Mouse (Mus musculus) liver, postnatal 0 days (tissue): ENCODE data around the gene Vnn3. TPM values are rescaled to one million over a fixed set of nuclear protein-coding genes. Genes with fewer than 3 reads are reported as not detected.
A peak's percentile ranks its signal among the peaks of the same experiment; 100 is the strongest.

Experiments used
- ATAC-seq: fragments of 200-750 bp; cut with Nextera tagmentation; 2 replicates; pipeline ENCODE4 v1.8.0; 2017; ENCODE audit warnings: mild to moderate bottlenecking, moderate library complexity
- DNase-seq: peaks from one replicate; pipeline ENCODE4 v3.0.0-alpha.2; 2016
- H3K27ac ChIP-seq: fragments of 300-500 bp; sonication (generic); 2 replicates; pipeline ENCODE4 v1.5.1; 2014; ENCODE audit warnings: antibody characterized with exemption, moderate library complexity, mild to moderate bottlenecking, low read depth
- H3K27me3 ChIP-seq: fragments of 300-500 bp; sonication (generic); 2 replicates; pipeline ENCODE4 v1.6.1; 2014; ENCODE audit warnings: low read length, control low read depth, mixed read lengths; ENCODE audit not compliant: insufficient read depth
- H3K36me3 ChIP-seq: fragments of 300-500 bp; sonication (generic); replicated peaks from 2 replicates; pipeline ENCODE4 v1.6.1; 2014; ENCODE audit warnings: mild to moderate bottlenecking, control low read depth, low read length, moderate library complexity, mixed read lengths; ENCODE audit not compliant: insufficient read depth
- H3K4me1 ChIP-seq: fragments of 300-500 bp; sonication (generic); 2 replicates; pipeline ENCODE4 v1.6.1; 2014; ENCODE audit warnings: antibody characterized with exemption, mild to moderate bottlenecking, control low read depth; ENCODE audit not compliant: insufficient read depth
- H3K4me2 ChIP-seq: fragments of 300-500 bp; sonication (generic); 2 replicates; pipeline ENCODE4 v1.6.1; 2014; ENCODE audit warnings: low read depth, mild to moderate bottlenecking, low read length, moderate library complexity, mixed read lengths
- H3K4me3 ChIP-seq: fragments of 300-500 bp; sonication (generic); 2 replicates; pipeline ENCODE4 v1.5.1; 2014; ENCODE audit warnings: low read depth, low read length
- H3K9ac ChIP-seq: fragments of 300-500 bp; sonication (generic); replicated peaks from 2 replicates; pipeline ENCODE4 v1.6.1; 2014; ENCODE audit warnings: mild to moderate bottlenecking, moderate library complexity
- H3K9me3 ChIP-seq: fragments of 300-500 bp; sonication (generic); 2 replicates; pipeline ENCODE4 v1.6.1; 2016; ENCODE audit warnings: mild to moderate bottlenecking, control low read depth, low read length, mixed read lengths
- CTCF ChIP-seq: sonication (generic); IDR thresholded peaks from 2 replicates; pipeline ENCODE4 v1.5.1; 2016; ENCODE audit warnings: antibody characterized with exemption, low read depth
- EP300 ChIP-seq: IDR thresholded peaks from 2 replicates; pipeline ENCODE4 v1.6.1; 2016; ENCODE audit warnings: antibody characterized with exemption, low read depth, mild to moderate bottlenecking
- WGBS: fragments of 180-500 bp; shearing (Covaris S2); extraction: QIAGEN DNeasy Blood & Tissue Kit; methylation state at CpG from one replicate; pipeline ENCODE4 v1.1.7; 2014; ENCODE audit not compliant: insufficient replicate concordance; 5-methylcytosine and 5-hydroxymethylcytosine counted together
- polyA plus RNA-seq: library from polyadenylated mRNA; unstranded; fragments of >200 nt; fragmentation: Nextera tagmentation; extraction: Ambion mirVana; gene quantifications from 2 replicates; pipeline ENCODE4 v1.2.1, GENCODE M21; 2015

The Vnn3 gene
- 129 and 137 TPM in 2 replicates for polyA plus RNA-seq

DNA sequence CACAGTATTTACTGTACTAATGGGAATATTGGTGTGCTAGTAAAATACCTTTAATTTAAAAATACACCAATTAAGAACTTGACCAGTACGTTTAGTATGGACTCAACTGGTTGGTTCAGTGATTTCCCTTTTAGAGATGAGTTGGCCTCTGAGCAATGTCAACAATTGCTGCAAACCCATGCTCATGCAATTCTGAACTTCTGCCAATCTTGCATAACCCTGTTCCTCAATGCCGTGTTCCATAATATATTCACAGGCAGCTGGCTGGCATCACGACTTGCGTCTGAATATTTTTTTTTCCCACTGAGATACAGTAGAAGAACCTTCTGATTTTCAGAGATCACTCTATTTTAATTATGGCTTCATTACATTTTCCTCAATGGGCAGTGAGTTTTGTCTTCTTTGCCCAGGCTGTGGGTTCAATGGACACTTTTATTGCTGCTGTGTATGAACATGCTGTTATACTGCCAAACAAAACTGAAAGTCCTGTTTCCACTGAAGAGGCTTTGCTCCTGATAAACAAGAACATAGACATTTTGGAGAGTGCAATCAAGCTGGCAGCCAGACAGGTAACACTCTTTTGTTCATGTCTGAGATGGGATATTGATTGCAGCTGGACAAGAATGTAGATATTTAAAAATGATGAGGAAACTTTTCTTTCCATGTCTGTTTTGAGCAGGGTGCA is at the start of gene Vnn3:
Gene Vnn3 (plus strand): TSS at position 235 of the 685 bp plus-strand sequence.
- H3K4me3 ChIP-seq = peak within 1 kb of the TSS; percentile 40
- H3K27ac ChIP-seq = peak within 1 kb of the TSS; percentile 83
- no peaks in the 10 kb centered on the region for H3K27me3 ChIP-seq
- peak within 1 kb of the TSS; percentile 62 for H3K4me2 ChIP-seq
- no peak for TF ChIP-seq CTCF
- TF ChIP-seq EP300 = peak; percentile 60
- H3K9me3 ChIP-seq = no peaks in the 10 kb centered on the region
- WGBS = 37% methylated on average over 4 of the region's 4 CpGs
- peak; percentile 39 for DNase-seq
- no peaks in the 10 kb centered on the region for H3K36me3 ChIP-seq
- ATAC-seq = peak; percentile 90
- peak within 1 kb of the TSS; percentile 57 for H3K9ac ChIP-seq
- 0 out of 2 replicates have a peak, but pooled peaks cover 4% of the 10 kb centered on the region for H3K4me1 ChIP-seq

DNA sequence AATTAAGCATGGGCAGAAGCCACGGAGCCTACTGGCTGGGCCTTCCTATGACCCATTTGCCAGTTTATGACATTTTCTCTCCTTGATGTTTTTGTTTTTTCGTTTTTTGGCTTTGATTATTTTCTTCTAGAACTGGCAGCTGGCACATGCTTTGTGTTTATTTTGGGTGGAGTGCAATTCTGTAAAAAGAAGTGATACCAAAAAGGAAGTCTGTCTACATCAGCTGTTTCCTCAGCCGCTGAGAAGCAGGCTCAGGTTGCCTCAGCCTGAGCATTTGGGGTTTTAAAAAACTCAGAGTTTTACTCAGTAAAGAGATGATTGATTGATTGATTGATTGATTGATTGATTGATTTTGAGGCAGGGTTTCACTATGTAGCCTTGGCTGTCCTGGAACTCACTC is 48.4 kb upstream of the Vnn3 start:
- TF ChIP-seq CTCF (no peak), EP300 (no peak)
- DNase-seq (no peak), ATAC-seq (no peak)
- Histone ChIP-seq H3K9ac (no peak overlapping the region), H3K36me3 (0 out of 2 replicates have a peak, but pooled peaks cover 2% of the 10 kb centered on the region), H3K27ac (no peak overlapping the region), H3K4me2 (no peak overlapping the region), H3K4me1 (0 out of 2 replicates have a peak, but pooled peaks cover 2% of the 10 kb centered on the region), H3K9me3 (no peaks in the 10 kb centered on the region), H3K4me3 (no peak overlapping the region), H3K27me3 (no peaks in the 10 kb centered on the region)
- WGBS = 32% methylated on average over 3 of the region's 3 CpGs

DNA sequence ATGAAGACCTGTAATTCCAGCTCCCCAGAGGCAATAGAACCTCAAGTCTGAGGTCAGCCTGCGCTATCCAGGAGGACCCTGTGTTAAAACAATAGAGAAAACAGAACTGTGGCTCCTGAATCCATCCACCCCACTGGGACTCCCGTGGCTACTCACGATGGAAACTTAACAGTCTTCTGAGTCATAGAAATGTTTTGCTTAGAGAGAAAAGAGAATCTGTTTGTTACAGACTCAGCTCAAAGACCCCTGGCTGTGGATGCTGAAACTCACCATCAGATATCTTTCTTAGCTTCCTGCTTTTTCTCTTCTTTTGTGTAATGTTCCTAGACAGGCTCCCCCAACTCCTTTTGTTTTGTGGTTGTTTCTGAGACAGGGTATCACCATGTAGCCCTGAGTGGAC is 46.6 kb upstream of the Vnn3 start:
- Histone ChIP-seq H3K9ac (no peak overlapping the region), H3K27ac (no peak overlapping the region), H3K4me3 (no peak overlapping the region), H3K9me3 (no peaks in the 10 kb centered on the region), H3K36me3 (0 out of 2 replicates have a peak, but pooled peaks cover 2% of the 10 kb centered on the region), H3K4me2 (no peak overlapping the region), H3K4me1 (0 out of 2 replicates have a peak, but pooled peaks cover 2% of the 10 kb centered on the region), H3K27me3 (no peaks in the 10 kb centered on the region)
- no peak for TF ChIP-seq CTCF
- TF ChIP-seq EP300 = no peak
- 85% methylated on average over 3 of the region's 3 CpGs for WGBS
- DNase-seq (no peak), ATAC-seq (no peak)

DNA sequence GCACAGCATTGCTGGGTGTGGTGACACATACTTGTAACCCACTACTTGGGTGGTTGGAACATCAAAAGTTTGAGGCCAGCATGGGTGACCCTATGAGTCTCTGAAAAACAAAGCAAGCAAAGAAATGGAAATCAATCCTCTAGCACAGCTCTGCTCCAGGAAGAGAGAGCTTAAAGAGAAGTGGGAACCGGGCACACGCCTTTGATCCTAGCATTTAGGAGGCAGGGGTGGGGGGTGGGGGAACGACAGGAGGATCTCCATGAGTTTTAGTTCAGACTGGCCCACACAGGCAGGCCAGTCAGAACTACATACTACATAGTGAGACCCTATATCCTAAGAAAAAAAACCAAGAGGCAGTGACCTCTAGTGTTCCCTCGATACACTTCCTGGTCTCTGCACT is 45.1 kb upstream of the Vnn3 start:
- Histone ChIP-seq H3K9me3 (no peaks in the 10 kb centered on the region), H3K27ac (no peak overlapping the region), H3K4me3 (no peak overlapping the region), H3K9ac (no peak overlapping the region), H3K4me1 (no peaks in the 10 kb centered on the region), H3K27me3 (no peaks in the 10 kb centered on the region), H3K36me3 (0 out of 2 replicates have a peak, but pooled peaks cover 2% of the 10 kb centered on the region), H3K4me2 (no peak overlapping the region)
- TF ChIP-seq CTCF (no peak), EP300 (no peak)
- ATAC-seq (no peak), DNase-seq (no peak)
- 65% methylated on average over 4 of the region's 4 CpGs for WGBS

- TF ChIP-seq CTCF (peak; percentile 84), EP300 (no peak)
- H3K9ac ChIP-seq = no peak overlapping the region
- no peaks in the 10 kb centered on the region for H3K9me3 ChIP-seq
- H3K4me1 ChIP-seq = no peaks in the 10 kb centered on the region
- peak overlapping the region; percentile 72 for H3K27ac ChIP-seq
- 44% methylated on average over 8 of the region's 12 CpGs for WGBS
- no peak overlapping the region for H3K4me3 ChIP-seq
- peak; percentile 92 for ATAC-seq
- no peak overlapping the region for H3K4me2 ChIP-seq
- peak; percentile 78 for DNase-seq
- H3K36me3 ChIP-seq = no peaks in the 10 kb centered on the region
- no peaks in the 10 kb centered on the region for H3K27me3 ChIP-seq
Measured at GRCm38 (mm10) chr10:23811635-23812437, 39.4 kb upstream of the Vnn3 start.

- no peak overlapping the region for H3K27ac ChIP-seq
- ATAC-seq (no peak), DNase-seq (no peak)
- no peaks in the 10 kb centered on the region for H3K27me3 ChIP-seq
- no peaks in the 10 kb centered on the region for H3K4me1 ChIP-seq
- no peak overlapping the region for H3K4me2 ChIP-seq
- no peak overlapping the region for H3K4me3 ChIP-seq
- no peaks in the 10 kb centered on the region for H3K9me3 ChIP-seq
- H3K36me3 ChIP-seq = no peaks in the 10 kb centered on the region
- TF ChIP-seq CTCF = no peak
- TF ChIP-seq EP300 = no peak
- no peak overlapping the region for H3K9ac ChIP-seq
Measured at GRCm38 (mm10) chr10:23812438-23812759, 38.9 kb upstream of the Vnn3 start.
